Mouse (Mus musculus) brain, embryonic 18.5 days (tissue): ENCODE measurements at regions not wholly inside any gene's neighbourhood (a gene's known extent, or its start where the extent isn't known, plus 50 kb on each side); places are given as distances from the start of the nearest gene placed in this dataset.

Experiments
- DNase-seq: peaks from one replicate; pipeline ENCODE4 v3.0.0-alpha.2; 2012; ENCODE audit warnings: low read depth, low spot score

DNA sequence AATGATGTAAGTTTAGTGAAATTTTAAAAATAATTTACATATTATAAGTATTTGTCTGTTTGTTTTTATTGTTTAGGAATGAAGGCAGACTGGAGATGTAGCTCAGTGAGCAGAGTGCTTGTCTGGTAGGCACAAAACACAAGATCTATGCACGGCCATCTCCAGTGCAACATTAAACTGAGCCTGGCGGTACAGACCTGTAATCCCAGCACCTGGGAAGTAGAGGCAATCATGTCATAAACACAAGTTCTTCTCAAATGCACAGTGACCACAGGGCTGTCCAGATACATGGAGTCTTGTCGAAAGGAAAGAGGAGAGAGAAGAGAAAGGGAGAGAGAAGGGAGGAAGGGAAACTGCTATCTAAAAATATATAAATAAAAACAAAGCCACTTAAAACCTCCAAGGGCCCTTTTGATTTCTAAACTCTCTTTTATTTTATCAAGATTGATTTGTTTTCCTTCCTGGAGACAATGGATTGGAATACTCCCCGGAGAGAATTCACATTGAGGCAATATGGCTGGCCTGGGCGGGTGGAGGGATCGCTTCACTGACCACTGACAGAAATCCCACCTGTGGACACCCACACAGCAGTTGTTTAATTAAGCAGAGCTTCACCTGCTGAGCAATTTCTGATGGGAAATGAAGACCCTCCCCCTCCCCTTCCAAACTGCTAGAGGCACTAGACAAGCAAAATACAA is 215.6 kb upstream of the Tll1 start:
- DNase-seq = no peak

GRCm38 (mm10) chr8:64412488-64413188 is 206.6 kb upstream of the Tll1 start:
- no peak for DNase-seq

GRCm38 (mm10) chr8:64406775-64407490 is 200.9 kb upstream of the Tll1 start:
- no peak for DNase-seq

DNA sequence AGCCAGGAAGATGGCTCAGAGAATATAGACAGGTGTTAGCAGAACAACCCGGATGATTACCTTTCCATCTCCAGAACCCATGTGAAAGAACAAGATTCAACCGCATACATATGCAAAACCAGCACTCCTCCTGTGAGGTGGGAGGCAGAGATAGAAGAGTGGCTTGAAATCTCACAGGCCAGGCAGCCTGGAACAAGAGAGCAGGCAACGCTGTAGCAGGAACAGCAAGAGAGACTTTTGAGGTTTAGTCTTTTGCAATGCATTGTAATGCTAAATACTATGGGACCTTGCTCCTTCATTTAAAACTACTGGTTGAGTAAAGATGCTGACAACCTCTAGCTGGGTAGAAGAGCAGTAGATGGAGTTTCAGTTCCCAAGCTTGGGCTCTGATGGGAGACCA is 193.5 kb upstream of the Tll1 start:
- DNase-seq = no peak

GRCm38 (mm10) chr8:64397876-64398275 is 191.8 kb upstream of the Tll1 start:
- DNase-seq = no peak

GRCm38 (mm10) chr8:64395816-64396215 is 189.7 kb upstream of the Tll1 start:
- DNase-seq = no peak

DNA sequence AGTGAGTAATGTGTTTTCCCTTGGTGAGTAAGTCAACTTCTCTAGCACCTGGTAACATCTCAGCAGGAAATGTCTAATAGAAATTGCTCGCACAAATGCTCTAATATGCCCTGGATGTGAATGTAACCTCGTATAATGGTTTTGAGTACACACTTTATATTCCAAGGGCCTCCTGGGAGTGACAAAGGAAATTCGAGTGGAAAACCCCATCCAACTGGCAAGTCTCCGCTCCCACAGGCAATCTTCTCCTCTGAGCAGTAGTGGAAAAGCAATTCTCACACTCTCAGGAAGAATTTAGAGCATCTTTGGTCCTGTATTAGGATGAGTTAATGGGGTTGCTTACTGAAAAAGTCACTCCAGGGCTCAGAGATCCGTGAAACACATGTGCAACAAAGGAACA is 183.4 kb upstream of the Tll1 start:
- no peak for DNase-seq

- no peak for DNase-seq
Observed at GRCm38 (mm10) chr8:64388299-64388698, 182.2 kb upstream of the Tll1 start.

DNA sequence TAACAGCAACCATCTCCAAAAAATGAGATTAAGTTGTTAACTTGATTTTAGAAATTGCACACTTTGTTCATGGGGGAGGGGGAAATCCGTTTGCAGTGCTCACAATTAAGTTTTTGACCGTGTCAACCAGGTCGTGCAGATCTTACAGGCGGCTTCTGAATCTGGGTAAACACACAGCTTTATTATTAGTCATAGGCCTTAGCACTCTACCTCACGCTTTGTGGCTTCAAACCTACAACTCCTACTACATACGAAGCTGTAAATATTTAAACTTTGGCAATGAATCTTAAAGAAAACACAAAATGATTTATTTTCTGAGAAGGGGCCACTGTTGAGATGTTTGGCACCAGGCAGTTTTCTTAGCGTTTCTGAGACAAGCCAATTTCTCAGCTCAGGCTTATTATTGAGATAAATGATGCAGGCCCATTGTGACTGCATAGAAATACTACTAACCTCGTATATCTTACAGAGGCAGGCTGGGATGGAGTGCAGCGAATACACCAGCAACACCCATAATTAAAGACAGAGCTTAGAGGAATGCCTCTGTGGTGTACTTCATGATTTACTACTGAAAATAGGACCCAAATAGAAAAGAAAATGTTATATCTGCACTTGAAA is 173.8 kb upstream of the Tll1 start:
- DNase-seq = no peak

GRCm38 (mm10) chr8:64377830-64378229 is 171.8 kb upstream of the Tll1 start:
- no peak for DNase-seq

DNA sequence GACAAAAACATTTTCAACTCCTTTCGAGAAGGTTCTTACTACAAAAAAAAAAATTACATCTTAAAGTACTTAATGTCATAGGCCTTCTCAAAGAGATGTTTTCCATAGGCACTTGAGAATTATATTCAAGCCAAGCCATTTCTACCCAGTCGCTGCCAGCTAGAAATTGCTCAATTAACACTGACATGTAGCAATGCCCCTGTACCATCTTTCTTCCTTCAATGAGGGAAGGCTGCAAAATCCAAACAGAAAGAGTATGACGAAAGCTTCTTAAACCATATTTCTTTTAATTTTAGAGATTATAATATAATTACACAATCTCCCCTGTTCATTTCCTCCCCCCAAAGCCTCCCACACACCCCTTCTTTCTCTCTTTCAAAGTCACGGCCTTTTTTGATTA is 169.4 kb upstream of the Tll1 start:
- no peak for DNase-seq

DNA sequence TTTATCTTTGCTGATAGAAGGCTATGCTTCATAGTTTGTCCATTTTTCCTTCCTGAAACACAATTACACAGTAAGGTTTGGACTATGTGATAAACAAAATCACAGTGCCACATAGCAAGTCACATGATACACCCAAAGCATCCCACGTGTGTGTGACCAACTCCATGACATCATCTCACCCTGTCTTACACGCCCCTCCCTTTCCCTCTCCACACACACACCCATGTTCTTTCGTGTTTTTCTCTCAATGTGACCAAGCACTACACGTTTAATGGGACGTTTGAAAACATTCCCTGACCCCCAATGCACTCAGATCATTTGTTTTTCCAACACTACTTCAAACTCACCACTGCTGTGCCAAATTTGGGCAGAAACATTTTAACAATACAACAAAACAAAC is 168.9 kb upstream of the Tll1 start:
- DNase-seq = no peak

GRCm38 (mm10) chr8:64369973-64370372 is 163.9 kb upstream of the Tll1 start:
- DNase-seq = no peak

- DNase-seq = no peak
Observed at GRCm38 (mm10) chr8:64367906-64368305, 161.8 kb upstream of the Tll1 start.

DNA sequence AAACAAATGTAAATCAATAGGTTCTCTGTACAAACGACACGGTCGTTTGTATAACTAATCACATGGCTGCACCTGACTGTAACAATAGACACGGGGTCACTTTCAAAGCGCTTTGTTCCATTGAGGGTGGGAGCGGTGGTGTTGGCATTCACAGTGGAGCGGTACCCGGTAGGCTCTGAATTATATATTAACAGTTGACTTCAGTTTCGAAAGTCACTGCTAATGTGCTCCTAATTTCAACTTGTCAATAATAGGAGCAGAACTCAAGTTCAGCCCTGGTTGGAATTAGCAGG is 160.8 kb upstream of the Tll1 start:
- DNase-seq = no peak

DNA sequence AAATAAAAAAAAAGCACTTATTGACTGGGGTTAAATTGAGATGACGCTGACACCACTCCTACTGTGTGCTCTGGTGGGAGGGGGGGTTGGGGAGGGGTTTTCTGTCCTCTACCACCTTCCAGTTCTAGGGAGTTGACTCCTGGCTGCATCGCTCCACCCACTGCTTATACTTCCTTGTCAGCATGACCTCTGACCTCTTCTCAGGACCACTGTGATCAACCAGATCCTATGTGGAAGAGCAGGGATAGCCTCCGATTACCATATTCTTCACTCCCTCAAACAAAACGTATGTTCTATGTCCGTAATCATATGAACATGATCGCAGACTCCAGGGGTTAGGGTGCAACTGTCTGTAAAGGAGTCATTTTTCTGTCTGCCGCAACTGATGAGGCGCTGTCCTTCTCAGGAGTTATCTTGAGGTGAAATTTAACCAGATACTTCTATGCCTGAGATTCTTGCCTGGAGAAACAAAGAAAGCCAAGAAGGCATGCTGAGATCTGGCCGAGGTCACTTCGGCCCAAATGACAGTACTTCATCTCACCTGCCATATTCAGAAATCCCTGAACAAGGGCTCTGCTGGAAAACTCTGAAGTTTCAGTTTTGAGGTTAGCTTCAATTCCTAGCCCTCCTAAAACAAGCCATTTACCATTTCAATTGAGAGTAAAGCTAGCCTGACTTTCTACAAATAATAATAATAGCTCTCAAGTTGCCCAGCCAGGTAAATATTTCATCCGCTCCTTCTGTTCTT is 160.3 kb upstream of the Tll1 start:
- no peak for DNase-seq

- no peak for DNase-seq
Observed at GRCm38 (mm10) chr8:64357092-64357491, 151.0 kb upstream of the Tll1 start.

- DNase-seq = no peak
Observed at GRCm38 (mm10) chr8:64348082-64348646, 142.1 kb upstream of the Tll1 start.

- DNase-seq = no peak
Observed at GRCm38 (mm10) chr8:64347490-64347889, 141.4 kb upstream of the Tll1 start.

DNA sequence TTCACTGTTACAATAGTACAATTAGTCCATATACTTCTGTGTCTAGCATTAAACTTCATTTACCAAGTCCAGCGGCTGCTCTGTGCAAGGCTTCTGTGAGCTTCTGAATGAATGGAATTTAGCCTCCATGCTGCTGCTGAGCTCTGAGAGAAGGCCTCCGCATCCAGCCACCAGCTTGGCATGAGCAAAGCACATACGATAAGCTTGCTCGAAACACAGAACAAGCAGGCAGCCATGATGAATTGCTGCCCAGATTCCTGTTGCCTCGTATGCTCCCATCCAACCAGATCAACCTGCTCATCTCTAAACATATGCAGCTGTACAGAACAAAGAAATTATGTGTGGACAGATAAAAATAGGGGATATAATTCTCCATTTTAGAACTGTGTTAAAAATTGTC is 140.4 kb upstream of the Tll1 start:
- no peak for DNase-seq

DNA sequence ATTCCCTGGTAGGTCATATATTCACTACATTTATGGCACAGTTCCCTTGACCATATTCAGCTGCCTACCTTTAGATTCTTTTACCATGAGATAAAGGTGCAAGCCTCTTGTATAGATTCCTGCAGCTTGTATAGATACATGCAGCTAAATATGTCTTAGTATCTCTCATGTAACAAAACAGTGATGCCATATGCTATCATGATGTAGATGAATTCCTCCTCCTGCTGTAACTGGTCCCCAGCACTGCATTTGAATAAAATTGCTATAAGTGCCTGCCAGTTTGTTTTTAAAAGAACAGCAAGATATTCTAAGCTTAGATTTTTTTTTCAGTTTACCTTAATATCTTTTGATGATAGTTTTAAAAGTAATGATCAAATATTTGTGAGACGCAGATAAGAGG is 138.9 kb upstream of the Tll1 start:
- DNase-seq = no peak

DNA sequence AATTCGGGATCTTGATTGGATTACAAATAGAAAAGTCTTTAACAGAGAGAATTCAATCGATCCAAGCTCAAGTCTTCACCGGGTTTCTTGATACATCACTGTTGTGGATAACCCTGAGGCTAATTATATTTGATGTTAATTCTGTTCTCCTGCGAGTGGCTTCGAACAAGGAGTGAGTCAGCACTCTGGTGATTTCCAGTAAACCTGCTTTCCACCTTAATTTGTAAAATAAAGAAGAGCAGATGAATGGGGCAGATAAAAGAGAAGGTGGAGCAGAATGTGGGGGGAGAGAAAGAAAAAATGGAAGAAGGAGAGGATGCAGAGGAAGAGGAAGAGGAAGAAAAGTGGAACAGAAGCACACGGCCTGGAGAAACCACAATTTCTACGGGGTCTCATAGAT is 137.5 kb upstream of the Tll1 start:
- DNase-seq = no peak
